Mouse (Mus musculus) yolk sac, embryonic 10.5 days (tissue): ENCODE data around the gene Ift140.

ENCODE experiments used
- DNase-seq: peaks from one replicate; pipeline ENCODE4 v3.0.0-alpha.2; 2017; ENCODE audit warnings: low spot score

The Ift140 gene

GRCm38 (mm10) chr17:25015655-25016291 is at the start of gene Ift140, which contains the start of gene Cramp1l:
Gene Ift140, plus strand, starts transcription at chr17:25016085.
Gene Cramp1l, minus strand, starts transcription at chr17:25015788.
- peak; percentile 98 for DNase-seq

GRCm38 (mm10) chr17:24987221-24987620 is 28.7 kb upstream of the Ift140 start:
- no peak for DNase-seq

- DNase-seq = no peak
These were observed 21.2 kb upstream of the Ift140 start for GRCm38 (mm10) chr17:24994721-24995120.

DNA sequence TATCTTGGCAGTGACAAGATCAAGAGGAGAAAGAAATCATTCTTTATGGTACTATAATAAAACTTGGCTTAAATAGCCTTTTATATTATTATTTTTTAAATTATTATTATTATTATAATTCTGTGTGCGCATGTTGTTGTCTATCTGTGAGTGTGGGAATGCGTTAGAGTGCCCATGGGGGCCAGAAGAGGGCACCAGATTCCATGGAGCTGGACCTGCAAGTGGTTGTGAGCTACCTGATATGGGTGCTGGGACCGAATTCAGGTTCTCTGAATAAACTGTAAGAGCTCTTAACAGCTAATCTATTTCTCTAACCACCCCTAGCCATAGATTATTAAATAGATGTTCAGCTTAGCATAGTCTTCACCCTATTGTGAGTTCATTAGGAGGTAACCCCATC is 10.8 kb upstream of the Ift140 start:
- no peak for DNase-seq

DNA sequence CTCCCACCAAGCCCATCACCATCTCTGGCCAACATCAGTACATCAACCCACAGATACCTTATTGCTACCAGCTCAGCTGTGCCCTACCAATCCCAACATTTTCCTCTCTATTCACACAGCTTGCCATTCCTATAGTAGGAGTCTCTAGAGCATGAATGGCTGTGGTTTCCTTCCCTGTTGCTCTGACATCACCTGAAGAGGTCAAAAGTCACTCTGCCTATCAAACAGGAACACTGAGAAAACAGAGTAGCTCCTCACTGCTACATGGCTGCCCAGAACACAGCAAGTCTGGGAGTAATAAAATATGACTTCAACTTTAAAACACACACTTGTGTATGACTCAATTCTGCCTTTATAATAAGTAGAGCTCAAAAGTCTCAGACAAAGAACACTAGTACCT is 8.4 kb upstream of the Ift140 start:
- peak; percentile 27 for DNase-seq

DNA sequence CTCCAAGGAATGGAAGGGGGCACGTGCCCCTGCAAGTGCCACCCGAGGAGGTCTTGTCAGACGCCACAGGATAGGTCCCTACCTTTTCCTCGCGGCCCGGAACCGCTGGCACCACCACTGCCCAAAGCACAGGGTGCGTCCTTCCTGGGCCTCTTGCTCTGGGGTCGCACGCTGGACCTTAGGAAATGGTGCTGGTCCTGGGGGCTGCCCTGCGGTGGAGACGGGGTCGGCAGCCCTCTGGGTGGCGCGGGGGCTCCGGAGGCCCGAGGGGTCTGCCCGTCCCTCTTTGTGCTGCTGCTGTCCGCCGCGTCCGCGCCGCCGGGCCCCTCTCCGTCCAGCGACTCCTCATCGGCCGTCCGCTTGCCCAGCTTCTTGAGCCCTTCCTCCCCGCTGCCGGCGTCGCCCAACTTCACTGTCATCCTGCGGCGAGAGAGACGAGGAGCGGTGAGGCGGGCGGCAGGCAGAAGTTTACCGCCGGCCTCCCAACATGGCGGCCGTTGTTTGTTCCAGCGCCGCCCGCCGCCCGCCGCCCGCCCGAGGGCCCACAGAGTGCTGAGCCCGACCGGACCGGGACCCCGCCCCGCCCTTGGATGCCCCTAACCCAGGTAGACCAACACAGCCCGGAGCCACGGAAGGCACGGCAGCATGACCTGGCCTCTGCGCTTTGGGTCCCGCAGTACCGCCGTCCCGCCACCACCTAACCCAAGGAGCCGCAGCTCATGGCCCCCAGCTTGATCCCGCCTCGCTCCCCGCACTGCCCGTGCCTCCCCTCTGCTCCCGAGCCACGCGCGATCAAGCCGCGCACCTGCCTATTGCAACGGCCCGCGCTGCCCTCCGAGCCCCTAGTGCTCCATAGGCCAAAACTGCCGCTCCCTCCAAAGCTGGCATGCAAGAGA is 2.0 kb upstream of the Ift140 start:
- DNase-seq = peak; percentile 55

GRCm38 (mm10) chr17:25014841-25015570 is 879 bp upstream of the Ift140 start:
- peak; percentile 21 for DNase-seq

DNA sequence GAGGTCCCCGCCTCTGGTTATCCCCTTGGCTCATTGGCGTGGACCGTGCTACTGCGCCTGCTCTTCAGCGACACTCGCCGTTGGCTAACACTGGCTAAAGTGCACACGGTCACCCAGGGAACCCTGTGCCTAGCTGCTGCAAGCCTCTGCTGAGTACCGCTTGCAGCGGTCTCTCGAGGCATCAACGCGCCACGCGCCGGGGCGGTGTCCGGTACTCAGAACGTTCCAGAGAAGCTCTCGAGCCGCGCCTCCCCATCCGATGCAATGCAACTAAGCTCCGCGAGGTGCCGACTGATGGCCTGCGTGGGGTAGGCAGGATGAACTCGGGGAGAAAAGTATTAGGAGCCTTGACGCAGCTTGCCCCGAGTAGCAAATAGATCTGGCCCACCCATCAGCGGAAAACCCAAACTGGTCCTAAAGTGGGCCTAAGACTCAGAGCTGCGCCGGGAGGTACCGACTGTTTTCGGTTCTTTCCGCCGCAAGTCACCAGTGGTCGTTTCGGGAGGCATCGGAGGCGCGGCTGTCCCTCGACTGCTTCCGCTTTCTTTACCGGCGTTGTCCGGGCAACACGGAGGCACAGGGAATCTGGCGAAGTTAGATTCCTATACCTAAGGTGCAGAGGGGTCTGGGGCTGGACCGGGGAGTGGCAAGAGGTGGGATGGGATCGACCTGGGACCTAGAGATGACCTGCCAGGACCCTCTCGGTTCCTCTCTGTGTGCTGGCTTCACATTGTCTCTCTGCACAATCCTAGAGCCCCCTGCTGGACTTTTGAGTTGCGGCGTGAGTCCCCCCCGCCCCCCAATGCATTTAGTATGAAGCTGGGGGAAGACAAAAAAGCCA is 627 bp downstream of the Ift140 start:
- DNase-seq = peak; percentile 38

DNA sequence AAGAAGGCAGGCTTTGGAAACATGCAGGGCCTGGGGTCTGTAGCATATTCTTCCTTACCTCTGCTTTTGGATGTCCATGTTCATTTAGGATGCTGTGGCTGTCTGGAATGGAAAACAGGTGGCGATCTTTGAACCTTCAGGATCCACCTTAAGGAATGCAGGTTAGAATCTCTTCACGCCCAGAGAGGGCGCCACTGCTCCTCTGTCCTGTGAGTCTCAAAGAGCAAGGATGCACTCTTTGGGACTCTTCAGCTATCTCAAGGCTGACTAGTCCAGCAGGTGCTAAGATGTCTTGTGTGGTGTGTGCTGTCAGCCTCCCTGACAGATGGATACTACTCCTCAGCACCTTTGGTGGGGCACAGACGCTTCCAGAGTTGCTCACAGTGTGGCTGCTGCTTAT is 20.3 kb downstream of the Ift140 start:
- DNase-seq = no peak

- DNase-seq = no peak
These were observed 29.0 kb downstream of the Ift140 start for GRCm38 (mm10) chr17:25044879-25045278.

GRCm38 (mm10) chr17:25045281-25045680 is 29.4 kb downstream of the Ift140 start:
- DNase-seq = no peak

DNA sequence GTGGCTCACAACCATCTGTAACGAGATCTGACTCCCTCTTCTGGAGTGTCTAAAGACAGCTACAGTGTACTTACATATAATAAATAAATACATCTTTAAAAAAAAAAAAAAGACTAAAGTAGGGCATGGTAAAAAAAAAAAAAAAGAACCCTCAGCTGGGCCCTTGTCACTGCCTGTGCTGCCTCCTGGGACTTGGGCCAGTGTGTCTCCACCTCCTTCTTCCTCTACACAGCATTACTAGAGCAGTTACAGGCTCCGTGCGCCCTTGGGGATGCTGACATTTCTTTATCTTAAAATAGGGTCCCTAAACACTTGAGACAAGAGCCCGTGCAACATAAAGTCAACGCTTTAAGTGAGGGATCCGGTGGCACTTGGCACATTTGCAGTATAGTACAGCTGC is 31.3 kb downstream of the Ift140 start:
- DNase-seq = no peak

GRCm38 (mm10) chr17:25053274-25053673 is 37.4 kb downstream of the Ift140 start:
- DNase-seq = no peak

DNA sequence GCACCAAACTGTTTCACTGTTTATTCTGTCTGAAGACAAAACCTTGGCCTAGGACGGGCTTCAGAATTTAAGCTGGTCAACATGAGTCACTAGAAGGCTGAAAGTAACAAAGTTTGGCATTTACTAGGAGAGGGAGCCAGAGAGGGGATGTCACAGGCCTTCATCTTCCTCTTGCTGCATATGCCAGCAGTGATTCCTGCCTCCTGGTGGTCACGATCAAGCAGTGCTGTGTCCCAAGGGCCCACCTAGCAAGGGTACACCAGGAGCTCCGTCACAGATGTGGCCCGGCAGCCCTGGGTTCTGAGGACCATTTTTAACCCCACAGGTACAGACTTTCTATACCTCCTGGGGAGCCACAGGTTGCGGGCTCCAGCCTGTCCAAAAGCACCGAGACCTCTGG is 41.2 kb downstream of the Ift140 start:
- no peak for DNase-seq

- DNase-seq = no peak
These were observed 47.4 kb downstream of the Ift140 start for GRCm38 (mm10) chr17:25063261-25063660.

DNA sequence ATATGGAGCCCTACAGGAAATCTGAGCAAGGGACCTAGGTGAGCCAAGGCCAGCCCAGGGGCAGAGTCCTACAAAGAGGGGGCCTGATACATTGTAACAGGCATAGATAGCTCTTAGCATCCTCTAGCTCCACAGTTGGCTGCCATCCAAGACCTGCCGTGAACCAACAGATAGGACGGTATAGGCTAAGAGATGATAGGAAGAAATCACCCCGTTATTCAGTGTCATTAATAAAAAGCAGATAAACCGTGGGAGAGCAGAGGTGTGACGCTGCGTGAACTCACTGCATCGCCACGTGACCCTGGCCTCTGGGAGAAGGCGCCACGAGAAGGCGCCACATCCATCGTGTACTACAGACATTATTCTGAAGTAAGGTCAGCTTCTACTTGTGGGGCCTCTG is 48.0 kb downstream of the Ift140 start:
- DNase-seq = no peak

GRCm38 (mm10) chr17:25064351-25064750 is 48.5 kb downstream of the Ift140 start:
- DNase-seq = no peak

GRCm38 (mm10) chr17:25065189-25065588 is 49.3 kb downstream of the Ift140 start:
- DNase-seq = no peak

GRCm38 (mm10) chr17:25066595-25066994 is 50.7 kb downstream of the Ift140 start:
- DNase-seq = no peak

DNA sequence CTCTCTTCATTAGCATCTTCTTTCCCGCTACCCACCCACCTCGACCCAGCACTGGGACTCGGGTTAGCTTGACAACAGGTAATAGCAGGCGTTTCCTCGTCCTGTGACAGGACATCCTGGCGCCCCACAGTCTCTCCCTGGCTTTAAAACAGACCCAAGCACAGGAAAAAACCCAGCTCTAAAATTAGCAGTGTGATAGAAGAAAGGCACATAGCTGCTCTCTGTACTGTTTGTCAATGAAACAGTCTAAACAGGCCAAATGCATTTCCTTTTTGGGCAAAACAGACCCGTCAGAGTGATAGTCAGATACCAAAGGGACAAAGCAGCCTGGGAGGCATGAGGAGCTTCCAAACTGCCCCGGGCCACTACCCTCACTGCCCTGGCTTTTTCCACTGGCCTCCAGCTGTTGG is 51.6 kb downstream of the Ift140 start:
- no peak for DNase-seq

GRCm38 (mm10) chr17:25068690-25069089 is 52.8 kb downstream of the Ift140 start:
- DNase-seq = no peak

GRCm38 (mm10) chr17:25076906-25077305 is 61.0 kb downstream of the Ift140 start:
- no peak for DNase-seq
